Comparison of ENCODE assay signal across 8 mouse cellular contexts in genomic region chr6:100109979-100110378, GRCm38 (mm10).
DNase-seq lines count a peak whose midpoint lies in the region; ATAC-seq and TF ChIP-seq lines count a peak whose summit lies in the region.

No protein-coding gene starts in this region.

- ATAC-seq in forebrain, embryonic 16.5 days = no peak
- no peak for ATAC-seq in forebrain, embryonic 12.5 days (ENCODE audit: low FRiP score)

- no peak for TF ChIP-seq CTCF in layer of hippocampus, adult 2 months (conservative IDR thresholded peaks at IDR 0.05)
- no peak for TF ChIP-seq CTCF in heart, adult 2 months (IDR thresholded peaks at IDR 0.05)
- TF ChIP-seq CTCF in cerebellum, adult 2 months (IDR thresholded peaks at IDR 0.05; ENCODE audit: borderline replicate concordance, insufficient read depth, low read depth, low read length) = no peak

- no peak for TF ChIP-seq EP300 in heart, adult 2 months (IDR thresholded peaks at IDR 0.05; ENCODE audit: insufficient read depth, low read depth, low read length)

- H3K36me3 ChIP-seq in heart, adult 2 months (ENCODE audit: control insufficient read depth, insufficient read depth, low read length) = no peaks in the 10 kb centered on the region
- no peaks in the 10 kb centered on the region for H3K36me3 ChIP-seq in forebrain, embryonic 16.5 days (ENCODE audit: control insufficient read depth, insufficient read depth)
- H3K36me3 ChIP-seq in forebrain, embryonic 12.5 days (replicated peaks) = no peaks in the 10 kb centered on the region

- H3K27me3 ChIP-seq in heart, adult 2 months (ENCODE audit: control insufficient read depth, insufficient read depth, low read length) = no peaks in the 10 kb centered on the region
- no peaks in the 10 kb centered on the region; the same call in 1 of the 2 replicates for H3K27me3 ChIP-seq in cerebellum, adult 2 months (ENCODE audit: control insufficient read depth, insufficient read depth, low read length)
- H3K27me3 ChIP-seq in forebrain, embryonic 16.5 days (replicated peaks; ENCODE audit: control insufficient read depth, insufficient read depth, low read length) = no peaks in the 10 kb centered on the region
- H3K27me3 ChIP-seq in forebrain, embryonic 12.5 days = peaks cover 9% of the 10 kb centered on the region; the same call in 1 of the 2 replicates

- intact Hi-C loops in heart, adult 2 months (cut with DNase I) = no loop called here

- peak; percentile 21 to 23 for DNase-seq in layer of hippocampus, adult 2 months (ENCODE audit: low spot score in 2 of 2)
- no peak for DNase-seq in layer of hippocampus, adult 9-10 months (ENCODE audit: low spot score)
- peak; percentile 42 to 59 for DNase-seq in heart, adult 2 months
- peak; percentile 74 for DNase-seq in kidney, postnatal 14 days
- DNase-seq in skeletal muscle tissue, adult 2 months (ENCODE audit: low read depth, low spot score) = peak; percentile 51
- no peak for DNase-seq in cerebellum, adult 2 months

- H3K4me3 ChIP-seq in layer of hippocampus, adult 2 months = no peak overlapping the region
- no peak overlapping the region for H3K4me3 ChIP-seq in heart, adult 2 months
- no peak overlapping the region for H3K4me3 ChIP-seq in cerebellum, adult 2 months (replicated peaks; ENCODE audit: insufficient read depth, low read depth, low read length)
- H3K4me3 ChIP-seq in forebrain, embryonic 16.5 days (replicated peaks; ENCODE audit: low read length) = no peak overlapping the region
- no peak overlapping the region for H3K4me3 ChIP-seq in forebrain, embryonic 12.5 days (replicated peaks)

- no peak overlapping the region for H3K9ac ChIP-seq in heart, adult 2 months (ENCODE audit: low read depth, low read length)
- no peak overlapping the region for H3K9ac ChIP-seq in forebrain, embryonic 16.5 days (replicated peaks; ENCODE audit: low read depth, low read length)
- no peak overlapping the region for H3K9ac ChIP-seq in forebrain, embryonic 12.5 days

- peaks cover 5% of the 10 kb centered on the region for H3K4me1 ChIP-seq in heart, adult 2 months (ENCODE audit: control insufficient read depth, insufficient read depth, low read length)
- peaks cover 15% of the 10 kb centered on the region for H3K4me1 ChIP-seq in cerebellum, adult 2 months (ENCODE audit: control insufficient read depth, insufficient read depth, low read length)
- H3K4me1 ChIP-seq in forebrain, embryonic 16.5 days (replicated peaks; ENCODE audit: control insufficient read depth, insufficient read depth, low read length) = peaks cover 5% of the 10 kb centered on the region; the same call in 1 of the 2 replicates
- H3K4me1 ChIP-seq in forebrain, embryonic 12.5 days = peaks cover 4% of the 10 kb centered on the region; the same call in 1 of the 2 replicates

- no peaks in the 10 kb centered on the region for H3K9me3 ChIP-seq in forebrain, embryonic 16.5 days (ENCODE audit: control insufficient read depth, low read length)
- H3K9me3 ChIP-seq in forebrain, embryonic 12.5 days = no peaks in the 10 kb centered on the region

- TF ChIP-seq POLR2A in heart, adult 2 months (IDR thresholded peaks at IDR 0.05; ENCODE audit: insufficient read depth, low read depth, low read length) = no peak
- TF ChIP-seq POLR2A in cerebellum, adult 2 months (IDR thresholded peaks at IDR 0.05; ENCODE audit: borderline replicate concordance, insufficient read depth, low read length) = no peak

- WGBS in heart, adult 2 months = 7% methylated on average over 7 of the region's 7 CpGs
- 91% methylated on average over 7 of the region's 7 CpGs for WGBS in cerebellum, adult 2 months
- 68% methylated on average over 7 of the region's 7 CpGs for WGBS in forebrain, embryonic 16.5 days
- WGBS in forebrain, embryonic 12.5 days = 82% methylated on average over 7 of the region's 7 CpGs

- H3K4me2 ChIP-seq in forebrain, embryonic 16.5 days (ENCODE audit: low read length) = no peak overlapping the region
- no peak overlapping the region for H3K4me2 ChIP-seq in forebrain, embryonic 12.5 days

- H3K79me2 ChIP-seq in heart, adult 2 months (replicated peaks; ENCODE audit: control insufficient read depth, insufficient read depth, low read length) = no peaks in the 10 kb centered on the region

- H3K27ac ChIP-seq in layer of hippocampus, adult 2 months = no peak overlapping the region
- no peak overlapping the region for H3K27ac ChIP-seq in heart, adult 2 months
- no peak overlapping the region for H3K27ac ChIP-seq in cerebellum, adult 2 months (ENCODE audit: insufficient read depth, low read length)
- no peak overlapping the region for H3K27ac ChIP-seq in forebrain, embryonic 16.5 days (ENCODE audit: low read length)
- no peak overlapping the region for H3K27ac ChIP-seq in forebrain, embryonic 12.5 days

Comparison
In these comparisons a context has a peak if more than half of its experiments do, and no peak if none do; other contexts are left out.
1. DNase-seq: peak in layer of hippocampus, adult 2 months (2 of 2), heart, adult 2 months (2 of 2), kidney, postnatal 14 days (single experiment) and skeletal muscle tissue, adult 2 months (single experiment); none in layer of hippocampus, adult 9-10 months (single experiment) and cerebellum, adult 2 months (0 of 2).